Mouse (Mus musculus) MEL (cell line): ENCODE measurements at regions not wholly inside any gene's neighbourhood (a gene's known extent, or its start where the extent isn't known, plus 50 kb on each side); places are given as distances from the start of the nearest gene placed in this dataset.
A peak's percentile ranks its signal among the peaks of the same experiment; 100 is the strongest.

Experiments
- DNase-seq: peaks from one replicate; pipeline ENCODE4 v3.0.0; 2011; ENCODE audit warnings: low read depth, low spot score
- H3K27ac ChIP-seq: 2 replicates; pipeline ENCODE4 v1.5.1; 2012; ENCODE audit warnings: low read depth, mild to moderate bottlenecking, control low read depth, low read length, moderate library complexity; ENCODE audit not compliant: control insufficient read depth
- H3K27me3 ChIP-seq, 2 experiments: fragments of 150-350 bp in 1 of 2; sonication (generic) in 1 of 2; 2 replicates each; pipeline ENCODE4 v1.6.1; 2012; ENCODE audit warnings: low read length in 2 of 2, mild to moderate bottlenecking in 2 of 2, improper control_type of control experiment in 1 of 2, moderate library complexity in 1 of 2; ENCODE audit not compliant: insufficient read depth in 2 of 2, control insufficient read depth in 1 of 2
- H3K36me3 ChIP-seq, 2 experiments: 2 replicates each; pipeline ENCODE4 v1.6.1; 2012 to 2014; ENCODE audit warnings: low read length in 2 of 2, improper control_type of control experiment in 1 of 2, inconsistent platforms in 1 of 2, mild to moderate bottlenecking in 1 of 2; ENCODE audit not compliant: insufficient read depth in 2 of 2, control insufficient read depth in 1 of 2
- H3K4me1 ChIP-seq, 2 experiments: fragments of 150-350 bp in 1 of 2; sonication (generic) in 1 of 2; 2 replicates each; pipeline ENCODE4 v1.6.1; 2012; ENCODE audit warnings: low read length in 2 of 2, improper control_type of control experiment in 1 of 2, mild to moderate bottlenecking in 1 of 2; ENCODE audit not compliant: insufficient read depth in 2 of 2, control insufficient read depth in 1 of 2
- H3K4me3 ChIP-seq, 2 experiments: fragments of 150-350 bp in 1 of 2; sonication (generic) in 1 of 2; 2 replicates each; pipeline ENCODE4 v1.5.1; 2012; ENCODE audit warnings: low read depth in 2 of 2, low read length in 2 of 2, mild to moderate bottlenecking in 2 of 2, moderate library complexity in 2 of 2, control low read depth in 1 of 2, improper control_type of control experiment in 1 of 2; ENCODE audit not compliant: control insufficient read depth in 1 of 2, insufficient read depth in 1 of 2
- H3K79me2 ChIP-seq: 2 replicates; pipeline ENCODE4 v1.6.1; 2012; ENCODE audit warnings: mild to moderate bottlenecking, low read length, moderate library complexity; ENCODE audit not compliant: control insufficient read depth, poor library complexity, insufficient read depth
- H3K9ac ChIP-seq: 2 replicates; pipeline ENCODE4 v1.6.1; 2012; ENCODE audit warnings: low read depth, mild to moderate bottlenecking, control low read depth, low read length, moderate library complexity; ENCODE audit not compliant: control insufficient read depth, poor library complexity, severe bottlenecking
- H3K9me3 ChIP-seq: fragments of 150-350 bp; sonication (generic); replicated peaks from 2 replicates; pipeline ENCODE4 v1.6.1; 2012; ENCODE audit warnings: mild to moderate bottlenecking, low read length, improper control_type of control experiment, moderate library complexity; ENCODE audit not compliant: insufficient read depth
- BHLHE40 ChIP-seq: IDR thresholded peaks from 2 replicates; pipeline ENCODE4 v1.6.1; 2012; ENCODE audit warnings: low read depth, mild to moderate bottlenecking, inconsistent platforms, low read length, improper control_type of control experiment, borderline replicate concordance
- CTCF ChIP-seq, 3 experiments: IDR thresholded peaks in 2 of 3; conservative IDR thresholded peaks in 1 of 3; 2 replicates each; pipeline ENCODE4 v1.5.1; 2011 to 2012; ENCODE audit warnings: low read length in 3 of 3, low read depth in 2 of 3, mild to moderate bottlenecking in 2 of 3, improper control_type of control experiment in 1 of 3, inconsistent platforms in 1 of 3, mixed read lengths in 1 of 3, moderate library complexity in 1 of 3; ENCODE audit not compliant: control insufficient read depth in 1 of 3, insufficient read depth in 1 of 3, poor library complexity in 1 of 3, severe bottlenecking in 1 of 3
- ELF1 ChIP-seq: IDR thresholded peaks from 2 replicates; pipeline ENCODE4 v1.6.1; 2014; ENCODE audit warnings: low read depth, mild to moderate bottlenecking, inconsistent platforms, low read length, improper control_type of control experiment, moderate library complexity
- JUND ChIP-seq: IDR thresholded peaks from 2 replicates; pipeline ENCODE4 v1.6.1; 2011; ENCODE audit warnings: low read depth, mild to moderate bottlenecking, improper control_type of control experiment, low read length
- MAX ChIP-seq: IDR thresholded peaks from 2 replicates; pipeline ENCODE4 v1.6.1; 2011; ENCODE audit warnings: low read length, improper control_type of control experiment
- MXI1 ChIP-seq: IDR thresholded peaks from 2 replicates; pipeline ENCODE4 v1.6.1; 2011; ENCODE audit warnings: mild to moderate bottlenecking, low read depth, low read length, improper control_type of control experiment
- MYB ChIP-seq: IDR thresholded peaks from 2 replicates; pipeline ENCODE4 v1.6.1; 2011; ENCODE audit warnings: mild to moderate bottlenecking, low read depth, low read length, improper control_type of control experiment
- MYC ChIP-seq: IDR thresholded peaks from 2 replicates; pipeline ENCODE4 v1.6.1; 2011; ENCODE audit warnings: low read depth, mild to moderate bottlenecking, low read length, improper control_type of control experiment, moderate library complexity
- POLR2AphosphoS2 ChIP-seq: IDR thresholded peaks from 2 replicates; pipeline ENCODE4 v1.6.1; 2011; ENCODE audit warnings: low read length, improper control_type of control experiment
- RCOR1 ChIP-seq: IDR thresholded peaks from 2 replicates; pipeline ENCODE4 v1.6.1; 2012; ENCODE audit warnings: low read depth, mild to moderate bottlenecking, inconsistent platforms, low read length, improper control_type of control experiment
- TCF12 ChIP-seq: IDR thresholded peaks from 2 replicates; pipeline ENCODE4 v1.6.1; 2014; ENCODE audit warnings: low read depth, mild to moderate bottlenecking, inconsistent platforms, low read length, improper control_type of control experiment, moderate library complexity
- UBTF ChIP-seq: IDR thresholded peaks from 2 replicates; pipeline ENCODE4 v1.6.1; 2012; ENCODE audit warnings: low read depth, mild to moderate bottlenecking, inconsistent platforms, low read length, improper control_type of control experiment, moderate library complexity, borderline replicate concordance; ENCODE audit not compliant: insufficient read depth
- ZC3H11A ChIP-seq: IDR thresholded peaks from 2 replicates; pipeline ENCODE4 v1.6.1; 2012; ENCODE audit warnings: low read depth, mild to moderate bottlenecking, inconsistent platforms, low read length, improper control_type of control experiment
- ZMIZ1 ChIP-seq: IDR thresholded peaks from 2 replicates; pipeline ENCODE4 v1.6.1; 2012; ENCODE audit warnings: low read depth, mild to moderate bottlenecking, inconsistent platforms, low read length, improper control_type of control experiment, moderate library complexity

GRCm38 (mm10) chr10:68904337-68904736 lies 180.9 kb downstream of the Tmem26 start (continued):
- TF ChIP-seq ELF1 (no peak), JUND (no peak), MYC (no peak)

- no peaks in the 10 kb centered on the region for H3K36me3 ChIP-seq
- H3K9ac ChIP-seq = no peak overlapping the region
- H3K27me3 ChIP-seq = no peaks in the 10 kb centered on the region
- H3K79me2 ChIP-seq = no peaks in the 10 kb centered on the region
- no peaks in the 10 kb centered on the region for H3K4me1 ChIP-seq
- DNase-seq = peak; percentile 33
- no peak overlapping the region for H3K4me3 ChIP-seq
- TF ChIP-seq ZC3H11A = no peak
- peak in 2 of 3 experiments; percentile 12 to 18; a peak in 2 of 6 replicates for TF ChIP-seq CTCF (IDR thresholded peaks at IDR 0.05 in 2 of 3, conservative IDR thresholded peaks at IDR 0.05 in 1 of 3; ENCODE audit: control insufficient read depth in 1 of 3, insufficient read depth in 1 of 3, low read depth in 2 of 3, low read length in 3 of 3, poor library complexity in 1 of 3, severe bottlenecking in 1 of 3)
- TF ChIP-seq, all 39 proteins: peak for 1
- Histone ChIP-seq H3K9me3 (no peaks in the 10 kb centered on the region), H3K27ac (no peak overlapping the region)
Measured at GRCm38 (mm10) chr10:68908236-68908635, 184.8 kb downstream of the Tmem26 start.

GRCm38 (mm10) chr10:68909018-68909417 lies 185.6 kb downstream of the Tmem26 start:
- no peaks in the 10 kb centered on the region for H3K27me3 ChIP-seq
- TF ChIP-seq MYB = no peak
- TF ChIP-seq MAX = no peak
- no peak for TF ChIP-seq POLR2AphosphoS2
- TF ChIP-seq TCF12 = no peak
- no peak for TF ChIP-seq UBTF
- TF ChIP-seq MYC = no peak
- TF ChIP-seq RCOR1 = no peak
- no peak for TF ChIP-seq MXI1
- TF ChIP-seq BHLHE40 = no peak
- TF ChIP-seq ZMIZ1 = no peak
- TF ChIP-seq, all 39 proteins: peak for 0
- Histone ChIP-seq H3K4me3 (no peak overlapping the region), H3K9ac (no peak overlapping the region), H3K9me3 (no peaks in the 10 kb centered on the region), H3K79me2 (no peaks in the 10 kb centered on the region), H3K27ac (no peak overlapping the region), H3K36me3 (no peaks in the 10 kb centered on the region), H3K4me1 (no peaks in the 10 kb centered on the region)
- DNase-seq = no peak
